Mouse (Mus musculus) G1E (cell line): Measurements from ENCODE around the gene Snx27. TPM values are rescaled to one million over a fixed set of nuclear protein-coding genes. Genes with fewer than 3 reads are reported as not detected.

ENCODE experiments used
- ATAC-seq: 2 replicates; pipeline ENCODE4 v1.8.0; 2016; ENCODE audit warnings: mild to moderate bottlenecking; ENCODE audit not compliant: insufficient number of reproducible peaks, poor library complexity, low FRiP score, severe bottlenecking; ENCODE audit errors: extremely low read depth
- DNase-seq: peaks from one replicate; pipeline ENCODE4 v3.0.0; 2012; ENCODE audit warnings: low spot score
- H3K27me3 ChIP-seq: 2 replicates; pipeline ENCODE4 v1.6.1; 2012; ENCODE audit warnings: mild to moderate bottlenecking, low read length, inconsistent platforms; ENCODE audit not compliant: insufficient read depth
- H3K36me3 ChIP-seq: replicated peaks from 2 replicates; pipeline ENCODE3; 2012; ENCODE audit warnings: mild to moderate bottlenecking, inconsistent platforms
- H3K4me1 ChIP-seq: 2 replicates; pipeline ENCODE4 v1.6.1; 2012; ENCODE audit warnings: low read depth, low read length, inconsistent platforms, mixed read lengths; ENCODE audit not compliant: insufficient read depth
- H3K4me3 ChIP-seq: 2 replicates; pipeline ENCODE4 v1.5.1; 2012; ENCODE audit warnings: low read depth, mild to moderate bottlenecking, inconsistent platforms, low read length, moderate library complexity, mixed read lengths
- H3K9me3 ChIP-seq: replicated peaks from 2 replicates; pipeline ENCODE4 v1.6.1; 2012; ENCODE audit warnings: inconsistent platforms
- CTCF ChIP-seq: IDR thresholded peaks from 2 replicates; pipeline ENCODE4 v1.5.1; 2012; ENCODE audit warnings: low read depth, low read length, inconsistent platforms, mixed read lengths
- GATA1 ChIP-seq: IDR thresholded peaks from 2 replicates; pipeline ENCODE4 v1.6.1; 2012; ENCODE audit warnings: borderline replicate concordance, low read length, inconsistent platforms, mixed read lengths
- GATA2 ChIP-seq: IDR thresholded peaks from 2 replicates; pipeline ENCODE4 v1.6.1; 2012; ENCODE audit warnings: low read depth, low read length, inconsistent platforms, borderline replicate concordance
- POLR2AphosphoS5 ChIP-seq: IDR thresholded peaks from 2 replicates; pipeline ENCODE4 v1.6.1; 2012; ENCODE audit warnings: low read depth, low read length, inconsistent platforms; ENCODE audit not compliant: insufficient replicate concordance
- TAL1 ChIP-seq: conservative IDR thresholded peaks from 2 replicates; pipeline ENCODE4 v1.6.1; 2012; ENCODE audit warnings: low read depth, low read length, inconsistent platforms, mixed read lengths
- polyA plus RNA-seq: library from polyadenylated mRNA; stranded (reverse); fragments of >175 nt; gene quantifications from 2 replicates; pipeline ENCODE4 v1.2.3, GENCODE M21; 2012
- total RNA-seq, 2 experiments: library from RNA; stranded (forward) in 1 of 2; stranded (reverse) in 1 of 2; fragments of 200-1000 nt in 1 of 2; fragments of >200 nt in 1 of 2; fragmentation: Nextera tagmentation in 1 of 2; gene quantifications; 2 replicates each; pipeline ENCODE4 v1.2.3; 2014 to 2017

The Snx27 gene
- total and polyA plus RNA-seq, 3 experiments, result 10.5 to 38.8 (median 26.9) TPM

DNA sequence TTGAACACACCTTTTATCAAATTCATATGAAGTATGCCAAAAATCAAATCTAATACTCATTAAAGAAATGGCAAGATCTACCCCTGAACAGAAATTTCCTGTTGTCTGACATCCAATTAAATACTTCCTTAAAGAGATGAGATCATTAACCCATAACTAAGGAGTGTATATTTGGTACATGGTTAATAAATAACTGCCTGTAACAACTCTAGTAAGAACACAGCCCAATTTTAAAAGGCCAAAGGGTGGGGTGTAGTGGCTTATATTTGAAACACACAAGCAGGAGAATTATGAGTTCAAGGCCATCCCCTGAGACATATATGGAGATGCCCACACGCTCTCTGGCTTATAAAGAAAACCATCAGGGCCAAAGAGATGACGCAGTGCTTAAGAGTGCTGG lies 133.1 kb downstream of the Snx27 start:
- no peaks in the 10 kb centered on the region for H3K27me3 ChIP-seq
- H3K9me3 ChIP-seq, result no peaks in the 10 kb centered on the region
- TF ChIP-seq TAL1 (no peak), CTCF (no peak), POLR2AphosphoS5 (no peak), GATA1 (no peak), GATA2 (no peak)
- H3K4me1 ChIP-seq, result peaks cover 11% of the 10 kb centered on the region
- ATAC-seq, result no peak
- DNase-seq, result no peak
- peaks cover 91% of the 10 kb centered on the region for H3K36me3 ChIP-seq
- no peak overlapping the region for H3K4me3 ChIP-seq

Other genes with a start within 250 kb of the Snx27 start
- gene Them5, start 240.6 kb downstream of the Snx27 start, total RNA-seq (2014; fragmentation: Nextera tagmentation), result not detected in 2 replicates
- gene Them5, start 240.6 kb downstream of the Snx27 start, total RNA-seq (2017), result 0.11 and 0.12 TPM in 2 replicates
- gene Them5, start 240.6 kb downstream of the Snx27 start, polyA plus RNA-seq, result not detected in 2 replicates
- gene C2cd4d, start 220.3 kb downstream of the Snx27 start, total RNA-seq (2014; fragmentation: Nextera tagmentation), result not detected in 2 replicates
- gene C2cd4d, start 220.3 kb downstream of the Snx27 start, total RNA-seq (2017), result 0.11 TPM in 1 of 2 replicates, not detected in the other
- not detected in 2 replicates for gene C2cd4d, start 220.3 kb downstream of the Snx27 start, polyA plus RNA-seq
- gene Rorc, start 209.9 kb downstream of the Snx27 start, total RNA-seq (2014; fragmentation: Nextera tagmentation), result not detected in 2 replicates
- gene Rorc, start 209.9 kb downstream of the Snx27 start, total RNA-seq (2017), result 0.12 TPM in 1 of 2 replicates, not detected in the other
- gene Rorc, start 209.9 kb downstream of the Snx27 start, polyA plus RNA-seq, result not detected in 2 replicates
- gene Lingo4, start 184.2 kb downstream of the Snx27 start, total RNA-seq (2014; fragmentation: Nextera tagmentation), result not detected in 2 replicates
- gene Lingo4, start 184.2 kb downstream of the Snx27 start, total RNA-seq (2017), result 0.05 and 0.06 TPM in 2 replicates
- not detected in 2 replicates for gene Lingo4, start 184.2 kb downstream of the Snx27 start, polyA plus RNA-seq
- not detected in 2 replicates for gene Tdrkh, start 169.4 kb downstream of the Snx27 start, total RNA-seq (2014; fragmentation: Nextera tagmentation)
- gene Tdrkh, start 169.4 kb downstream of the Snx27 start, total RNA-seq (2017), result 0.12 and 0.22 TPM in 2 replicates
- not detected in 2 replicates for gene Tdrkh, start 169.4 kb downstream of the Snx27 start, polyA plus RNA-seq
- 62.2 and 67.1 TPM in 2 replicates for gene Mrpl9, start 139.4 kb downstream of the Snx27 start, total RNA-seq (2014; fragmentation: Nextera tagmentation)
- 105 and 108 TPM in 2 replicates for gene Mrpl9, start 139.4 kb downstream of the Snx27 start, total RNA-seq (2017)
- 89.5 and 105 TPM in 2 replicates for gene Mrpl9, start 139.4 kb downstream of the Snx27 start, polyA plus RNA-seq
- gene Oaz3, start 138.8 kb downstream of the Snx27 start, total RNA-seq (2014; fragmentation: Nextera tagmentation), result not detected in 2 replicates
- gene Oaz3, start 138.8 kb downstream of the Snx27 start, total RNA-seq (2017), result 0.17 and 0.49 TPM in 2 replicates
- not detected in 2 replicates for gene Oaz3, start 138.8 kb downstream of the Snx27 start, polyA plus RNA-seq
- gene Celf3, start 104.4 kb downstream of the Snx27 start, total RNA-seq (2014; fragmentation: Nextera tagmentation), result not detected in 2 replicates
- 0.17 TPM in 1 of 2 replicates, not detected in the other for gene Celf3, start 104.4 kb downstream of the Snx27 start, total RNA-seq (2017)
- not detected in 2 replicates for gene Celf3, start 104.4 kb downstream of the Snx27 start, polyA plus RNA-seq
- gene Riiad1, start 102.4 kb downstream of the Snx27 start, total RNA-seq (2014; fragmentation: Nextera tagmentation), result not detected in 2 replicates
- not detected in 2 replicates for gene Riiad1, start 102.4 kb downstream of the Snx27 start, total RNA-seq (2017)
- not detected in 2 replicates for gene Riiad1, start 102.4 kb downstream of the Snx27 start, polyA plus RNA-seq
- gene Gm10972, start 60.4 kb upstream of the Snx27 start, total RNA-seq (2014; fragmentation: Nextera tagmentation), result not detected in 2 replicates
- not detected in 2 replicates for gene Gm10972, start 60.4 kb upstream of the Snx27 start, total RNA-seq (2017)
- not detected in 2 replicates for gene Gm10972, start 60.4 kb upstream of the Snx27 start, polyA plus RNA-seq
- 6.1 and 6.8 TPM in 2 replicates for gene Tuft1, start 76.2 kb upstream of the Snx27 start, total RNA-seq (2014; fragmentation: Nextera tagmentation)
- gene Tuft1, start 76.2 kb upstream of the Snx27 start, total RNA-seq (2017), result 14.7 and 15.7 TPM in 2 replicates
- gene Tuft1, start 76.2 kb upstream of the Snx27 start, polyA plus RNA-seq, result 4.1 and 4.5 TPM in 2 replicates
- 7.9 and 11.2 TPM in 2 replicates for gene Selenbp2, start 110.8 kb upstream of the Snx27 start, total RNA-seq (2014; fragmentation: Nextera tagmentation)
- gene Selenbp2, start 110.8 kb upstream of the Snx27 start, total RNA-seq (2017), result 41.5 and 58.9 TPM in 2 replicates
- gene Selenbp2, start 110.8 kb upstream of the Snx27 start, polyA plus RNA-seq, result 3.2 and 3.5 TPM in 2 replicates
- not detected in 2 replicates for gene Cgn, start 203.8 kb upstream of the Snx27 start, total RNA-seq (2014; fragmentation: Nextera tagmentation)
- gene Cgn, start 203.8 kb upstream of the Snx27 start, total RNA-seq (2017), result 0.11 and 0.12 TPM in 2 replicates
- 0.01 TPM in 1 of 2 replicates, not detected in the other for gene Cgn, start 203.8 kb upstream of the Snx27 start, polyA plus RNA-seq